Mouse (Mus musculus) kidney, postnatal 4 days (tissue): ENCODE measurements around the gene Gimap7.

ENCODE experiments used
- DNase-seq, 2 experiments: peaks; one replicate each; pipeline ENCODE4 v3.0.0; 2021; ENCODE audit warnings: mixed read lengths in 2 of 2

Gimap7 gene

GRCm38 (mm10) chr6:48696830-48697554, 21.4 kb upstream of the Gimap7 start:
- no peak for DNase-seq

DNA sequence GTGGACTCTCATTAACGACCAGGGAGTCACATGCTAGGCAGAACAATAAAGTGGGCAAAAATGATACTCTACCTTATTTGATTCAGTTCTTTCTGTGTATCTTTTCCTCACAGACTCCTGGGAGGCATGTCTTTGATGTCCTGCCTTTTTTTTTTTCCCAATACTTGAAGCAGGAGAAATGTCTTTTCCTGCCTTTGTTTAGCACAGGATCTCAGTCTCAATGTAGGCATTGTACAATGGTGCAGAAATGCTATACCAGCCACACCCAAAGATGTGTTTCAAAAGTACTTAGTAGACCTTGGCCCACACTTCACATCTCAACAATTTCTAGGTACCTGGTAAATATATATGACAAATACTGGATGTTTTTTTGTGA, 20.9 kb upstream of the Gimap7 start:
- no peak for DNase-seq

DNA sequence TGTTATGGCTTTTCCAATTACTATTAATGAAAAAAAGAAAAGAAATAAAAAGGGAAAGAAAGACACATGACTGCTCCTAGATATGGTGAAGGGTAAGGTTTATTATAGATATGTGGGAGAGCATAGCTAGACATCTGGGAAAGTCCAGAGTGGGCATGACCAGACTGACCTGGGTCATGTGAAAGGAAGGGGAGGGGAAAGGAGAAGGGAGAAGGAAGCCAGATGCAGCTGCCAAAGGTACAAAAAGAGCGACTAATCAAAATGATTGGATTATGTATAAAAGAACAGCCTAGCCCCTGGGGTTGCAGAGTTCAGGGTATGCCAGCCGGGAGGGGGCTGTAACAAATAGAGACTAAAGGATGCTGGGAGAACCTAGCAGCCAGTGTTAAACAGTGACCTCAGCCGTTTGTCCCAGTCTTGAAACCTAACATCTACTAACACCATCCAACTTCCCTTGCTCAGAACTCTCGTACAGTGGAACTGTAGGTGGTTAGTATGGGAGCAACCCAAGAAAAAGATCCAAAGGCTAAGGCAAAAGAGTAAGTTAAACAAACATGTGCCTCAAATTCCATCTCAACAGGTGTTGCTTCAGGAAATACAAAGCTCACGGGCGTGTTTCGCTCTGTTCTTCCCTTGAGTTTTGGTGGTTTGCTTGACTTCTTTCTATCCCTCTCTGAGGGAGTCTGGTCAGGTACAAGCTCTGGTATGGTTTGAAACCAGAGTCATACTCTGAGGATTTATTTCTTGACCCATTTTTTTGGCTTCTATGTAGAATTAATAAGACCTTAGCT, 20.2 kb upstream of the Gimap7 start:
- no peak for DNase-seq

DNA sequence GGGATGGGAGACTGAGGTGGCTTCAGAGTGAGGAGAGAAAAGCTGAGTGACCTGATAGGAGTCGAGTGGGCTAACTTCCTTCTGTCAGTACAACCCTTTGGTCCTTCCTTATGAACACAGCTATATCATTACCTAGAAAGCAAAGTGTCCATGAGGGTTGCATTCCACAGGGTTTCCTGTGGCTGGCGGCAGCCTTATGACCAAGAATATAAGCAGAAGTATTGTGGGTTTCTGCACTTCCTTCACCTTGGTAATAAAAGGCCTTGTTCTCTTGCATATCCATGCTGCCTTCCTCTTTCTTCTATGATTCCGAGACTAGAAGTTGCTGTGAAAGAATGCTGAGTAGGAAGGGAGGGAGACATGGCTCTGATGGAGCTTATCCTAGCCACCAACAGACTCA, 19.5 kb upstream of the Gimap7 start:
- DNase-seq = no peak

GRCm38 (mm10) chr6:48700251-48701075, 18.0 kb upstream of the Gimap7 start:
- DNase-seq = no peak

DNA sequence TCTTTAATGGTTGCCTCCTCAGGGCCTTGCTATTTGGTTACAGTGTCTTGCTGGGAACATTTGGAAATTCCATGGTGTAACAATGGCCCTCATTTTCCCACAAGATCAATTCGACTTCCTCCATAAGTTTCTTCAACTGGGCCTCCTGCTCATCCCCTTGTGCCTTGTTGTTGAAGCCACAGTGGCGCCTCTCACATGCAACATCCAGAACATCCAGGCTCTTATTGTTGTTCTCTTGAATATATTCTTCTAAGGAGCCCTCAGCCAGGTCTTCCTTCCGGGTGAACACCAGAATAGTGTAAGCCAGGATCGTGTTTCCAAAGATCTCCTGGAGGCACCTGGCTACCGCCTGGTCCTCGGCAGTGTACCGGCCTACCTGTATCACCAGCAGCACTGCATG, 16.3 kb upstream of the Gimap7 start:
- no peak for DNase-seq

DNA sequence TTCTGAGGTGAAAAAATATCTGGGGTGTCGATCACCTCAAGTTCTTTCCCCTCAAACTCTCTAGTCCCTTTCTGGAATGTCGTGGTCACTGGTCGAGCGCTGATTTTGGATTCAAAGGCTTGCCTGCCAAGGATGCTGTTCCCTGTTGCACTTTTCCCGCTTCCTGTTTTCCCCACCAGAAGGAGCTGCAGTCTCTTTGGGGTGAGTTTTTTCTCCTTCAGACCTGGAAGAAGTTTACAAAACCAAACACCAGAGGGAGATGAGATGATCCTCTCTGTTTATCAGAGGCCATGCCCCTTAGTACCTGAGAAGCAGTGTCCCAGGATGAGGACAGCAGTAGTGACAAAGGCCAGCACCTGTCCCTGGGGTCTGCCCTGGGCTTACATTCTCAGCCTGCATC, 15.8 kb upstream of the Gimap7 start:
- no peak for DNase-seq

GRCm38 (mm10) chr6:48704146-48704545, 14.3 kb upstream of the Gimap7 start:
- no peak for DNase-seq

GRCm38 (mm10) chr6:48706130-48706529, 12.3 kb upstream of the Gimap7 start:
- no peak for DNase-seq

- DNase-seq = no peak
Observed at GRCm38 (mm10) chr6:48720326-48720725, 1.9 kb downstream of the Gimap7 start.

DNA sequence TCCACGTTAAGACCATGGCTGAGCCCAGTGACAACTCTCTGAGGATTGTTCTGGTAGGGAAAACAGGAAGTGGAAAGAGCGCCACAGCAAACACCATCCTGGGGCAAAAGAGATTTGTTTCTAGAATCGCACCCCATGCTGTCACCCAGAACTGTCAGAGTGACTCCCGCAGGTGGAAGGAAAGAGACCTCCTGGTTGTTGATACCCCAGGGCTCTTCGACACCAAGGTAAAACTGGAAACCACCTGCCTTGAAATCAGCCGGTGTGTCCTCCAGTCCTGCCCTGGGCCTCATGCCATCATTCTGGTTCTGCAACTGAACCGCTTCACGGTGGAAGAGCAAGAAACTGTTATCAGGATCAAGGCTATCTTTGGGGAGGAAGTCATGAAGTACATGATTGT, 5.0 kb downstream of the Gimap7 start:
- no peak for DNase-seq

GRCm38 (mm10) chr6:48725476-48725875, 7.1 kb downstream of the Gimap7 start:
- DNase-seq = peak; percentile 69 to 79

DNA sequence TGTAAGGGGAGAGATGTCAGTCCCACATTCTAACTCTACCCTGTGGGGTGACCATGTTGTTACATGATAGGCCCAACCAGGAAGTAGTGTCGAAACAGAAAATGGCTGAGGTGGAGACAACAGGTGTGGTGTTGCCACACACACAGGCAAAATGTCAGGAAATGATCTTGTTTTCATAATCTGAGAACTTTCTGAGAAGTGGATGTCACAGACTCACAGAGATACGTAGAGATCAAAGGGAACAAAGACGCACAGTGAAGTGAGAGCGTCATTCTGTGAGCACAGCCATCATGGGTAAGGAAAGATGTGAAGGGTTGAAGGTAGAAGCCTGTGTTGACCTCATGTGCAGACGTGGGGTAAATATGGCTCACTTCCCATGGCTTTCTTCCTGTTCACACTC, 9.3 kb downstream of the Gimap7 start:
- no peak for DNase-seq

DNA sequence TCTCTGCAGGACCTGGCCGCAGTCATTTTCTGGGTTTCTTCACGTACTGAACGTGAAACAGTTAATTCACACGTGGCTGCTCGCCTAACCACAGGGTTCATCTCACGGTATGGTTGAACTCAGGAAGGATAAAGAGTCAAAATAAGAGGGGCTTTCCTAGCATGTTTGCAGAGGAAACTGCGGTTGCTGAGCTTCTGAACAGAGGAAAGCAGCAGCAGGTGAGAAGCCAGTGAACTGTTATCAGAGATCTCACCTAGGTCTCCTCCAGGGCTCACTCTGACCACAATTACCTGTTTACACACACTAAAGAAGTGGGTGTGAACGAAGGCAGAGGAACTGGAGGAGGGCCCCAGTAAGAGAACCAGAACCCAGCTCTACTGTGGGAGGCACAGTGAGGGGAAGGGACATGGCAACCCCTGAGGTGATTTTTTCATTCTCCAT, 14.5 kb downstream of the Gimap7 start:
- no peak for DNase-seq

DNA sequence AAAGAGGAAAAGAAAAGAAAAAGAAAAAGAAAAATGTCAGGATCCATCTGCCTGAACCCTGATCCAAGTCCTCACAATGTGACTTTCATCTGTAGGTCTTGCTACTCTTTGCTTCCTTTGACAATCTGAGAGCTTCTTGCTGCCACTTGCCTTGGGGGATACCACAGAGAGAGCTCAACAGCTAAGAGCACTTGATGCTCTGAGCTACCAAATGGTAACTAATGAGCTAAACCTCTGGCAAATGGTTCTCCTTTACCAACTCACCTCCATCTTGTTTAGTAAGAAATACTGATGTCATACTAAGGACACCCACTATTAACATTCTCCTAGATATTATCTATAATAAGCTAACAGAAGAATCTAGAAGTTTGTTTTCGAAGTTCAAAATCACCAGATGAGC, 15.2 kb downstream of the Gimap7 start:
- no peak for DNase-seq

DNA sequence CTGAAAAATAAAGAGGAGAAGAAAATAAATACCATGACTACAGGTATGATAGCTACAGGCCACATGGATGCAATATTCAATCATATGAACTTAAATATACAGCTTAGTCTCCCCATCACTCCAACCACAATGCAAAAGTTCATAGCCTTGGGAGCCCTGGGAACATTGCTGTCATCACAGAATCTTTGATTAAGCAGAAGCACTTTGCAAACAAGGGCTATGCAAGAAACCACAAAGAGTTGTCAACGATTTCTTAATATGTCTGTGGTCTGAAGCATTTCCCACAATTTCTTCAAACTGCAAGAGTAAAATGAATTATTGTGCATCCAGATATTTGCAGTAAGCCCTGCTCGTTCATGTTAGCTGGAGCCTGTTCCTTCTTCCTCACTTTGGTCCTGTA, 18.6 kb downstream of the Gimap7 start:
- DNase-seq = no peak

- no peak for DNase-seq
Observed at GRCm38 (mm10) chr6:48737688-48738087, 19.3 kb downstream of the Gimap7 start.

DNA sequence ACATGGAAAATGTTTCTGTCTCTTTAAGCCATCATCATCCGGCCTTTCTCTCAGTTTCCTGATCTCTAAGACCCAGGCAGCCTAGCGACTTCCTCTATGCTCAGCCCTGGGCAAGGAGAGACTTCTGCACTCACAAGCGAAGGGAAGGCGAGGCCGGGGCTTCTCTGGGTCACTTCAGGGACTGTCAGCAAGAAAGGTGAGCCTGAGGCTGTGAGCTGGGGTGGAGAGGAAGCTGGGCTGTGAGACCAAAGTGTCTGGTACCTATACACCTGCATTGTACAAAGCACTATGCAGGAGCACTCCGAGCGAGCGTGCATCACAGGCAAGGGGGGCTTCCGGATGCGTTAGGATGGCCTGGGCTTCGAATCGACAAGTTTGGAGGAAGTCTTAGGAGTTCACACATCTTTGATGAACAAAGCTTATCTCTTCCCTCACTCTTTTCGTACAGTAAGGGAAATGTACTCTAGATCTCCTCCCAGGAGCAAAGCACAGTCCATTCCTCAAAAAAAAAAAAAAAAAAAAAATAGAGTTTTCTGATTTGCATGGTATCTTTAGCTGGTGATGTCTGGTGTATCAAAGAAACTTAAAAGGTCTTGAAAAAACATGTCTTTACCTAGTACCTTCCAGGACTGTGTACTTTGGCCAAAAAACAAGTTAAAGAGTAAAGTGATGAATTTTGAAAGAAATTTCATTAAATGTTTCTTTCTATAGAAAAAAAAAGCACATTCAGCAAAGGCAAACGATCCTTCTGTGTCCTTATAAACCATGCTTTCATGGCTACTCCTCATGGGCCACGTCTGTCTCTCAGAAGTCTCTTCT, 20.7 kb downstream of the Gimap7 start, which contains the start of gene Gimap1:
Gimap1 (plus strand) TSS at position 94 of the 819 bp plus-strand sequence.
- DNase-seq = peak; percentile 31 to 51

GRCm38 (mm10) chr6:48739780-48740055, 21.3 kb downstream of the Gimap7 start:
- DNase-seq = no peak

GRCm38 (mm10) chr6:48740501-48741169, 22.2 kb downstream of the Gimap7 start:
- DNase-seq = no peak

GRCm38 (mm10) chr6:48741273-48741672, 22.9 kb downstream of the Gimap7 start:
- DNase-seq = peak in 1 of 2 experiments; percentile 43

DNA sequence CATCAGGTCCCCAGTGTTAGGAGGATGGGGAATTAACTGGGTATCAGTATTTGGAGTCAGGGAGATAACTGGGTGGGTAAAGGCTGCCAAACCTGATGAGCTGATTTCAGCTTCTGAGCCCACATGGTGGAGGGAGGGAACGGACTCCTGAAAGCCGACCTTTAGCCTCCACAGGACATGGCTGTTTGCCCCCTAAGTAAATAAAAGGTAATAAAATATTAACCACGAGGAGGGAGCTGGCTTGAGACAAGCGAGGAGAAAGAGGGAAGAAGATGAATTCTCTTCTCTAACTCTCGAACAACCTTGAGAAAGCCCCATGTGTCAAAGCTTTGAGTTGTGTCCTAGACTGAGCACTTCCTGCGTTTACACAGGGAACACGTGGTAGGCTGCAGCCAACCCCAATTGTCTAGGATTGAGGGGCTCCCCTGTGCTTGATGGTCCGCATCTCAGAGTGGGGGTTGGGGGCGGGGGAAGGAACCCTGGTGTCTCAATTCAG, 23.3 kb downstream of the Gimap7 start:
- peak; percentile 20 to 39 for DNase-seq
